Mouse (Mus musculus) hindbrain, embryonic 14.5 days (tissue): ENCODE results near the gene Gabbr2. TPM values are rescaled to one million over a fixed set of nuclear protein-coding genes. Genes with fewer than 3 reads are reported as not detected.

Source experiments
- ATAC-seq: fragments of 200-750 bp; cut with Nextera tagmentation; 2 replicates; pipeline ENCODE4 v1.8.0; 2017; ENCODE audit warnings: moderate number of reproducible peaks, mild to moderate bottlenecking, moderate TSS enrichment, moderate library complexity; ENCODE audit not compliant: low FRiP score
- DNase-seq: peaks from one replicate; pipeline ENCODE4 v3.0.0-alpha.2; 2015; ENCODE audit warnings: low spot score
- H3K27ac ChIP-seq: fragments of 300-500 bp; sonication (generic); 2 replicates; pipeline ENCODE4 v1.5.1; 2014; ENCODE audit warnings: mild to moderate bottlenecking, moderate library complexity
- H3K27me3 ChIP-seq: fragments of 300-500 bp; sonication (generic); 2 replicates; pipeline ENCODE4 v1.6.1; 2014; ENCODE audit warnings: mild to moderate bottlenecking, low read length, mixed read lengths; ENCODE audit not compliant: control insufficient read depth, insufficient read depth
- H3K36me3 ChIP-seq: fragments of 300-500 bp; sonication (generic); replicated peaks from 2 replicates; pipeline ENCODE4 v1.6.1; 2014; ENCODE audit not compliant: control insufficient read depth, insufficient read depth
- H3K4me1 ChIP-seq: fragments of 300-500 bp; sonication (generic); replicated peaks from 2 replicates; pipeline ENCODE4 v1.6.1; 2014; ENCODE audit warnings: antibody characterized with exemption, low read length, mixed read lengths; ENCODE audit not compliant: control insufficient read depth, insufficient read depth
- H3K4me2 ChIP-seq: fragments of 300-500 bp; sonication (generic); replicated peaks from 2 replicates; pipeline ENCODE4 v1.6.1; 2014; ENCODE audit warnings: mild to moderate bottlenecking, moderate library complexity
- H3K4me3 ChIP-seq: fragments of 300-500 bp; sonication (generic); replicated peaks from 2 replicates; pipeline ENCODE4 v1.5.1; 2014; ENCODE audit warnings: mild to moderate bottlenecking, low read length
- H3K9ac ChIP-seq: fragments of 300-500 bp; sonication (generic); 2 replicates; pipeline ENCODE4 v1.6.1; 2014
- H3K9me3 ChIP-seq: fragments of 300-500 bp; sonication (generic); 2 replicates; pipeline ENCODE4 v1.6.1; 2016; ENCODE audit warnings: low read length; ENCODE audit not compliant: control insufficient read depth
- WGBS: fragments of 180-500 bp; shearing (Covaris S2); extraction: QIAGEN DNeasy Blood & Tissue Kit; methylation state at CpG from one replicate; pipeline ENCODE4 v1.1.7; 2014; 5-methylcytosine and 5-hydroxymethylcytosine counted together
- polyA plus RNA-seq: library from polyadenylated mRNA; unstranded; fragments of >200 nt; fragmentation: Nextera tagmentation; extraction: Ambion mirVana; gene quantifications from 2 replicates; pipeline ENCODE4 v1.2.1, GENCODE M21; 2014

The Gabbr2 gene
- polyA plus RNA-seq, 1 experiment from 2014 or later = 13.3 TPM

GRCm38 (mm10) chr4:46658946-46659345 is 332.7 kb downstream of the Gabbr2 start:
- Histone ChIP-seq H3K9ac (no peak overlapping the region), H3K4me2 (no peak overlapping the region), H3K36me3 (no peaks in the 10 kb centered on the region), H3K27me3 (no peaks in the 10 kb centered on the region), H3K27ac (no peak overlapping the region), H3K4me1 (peaks cover 2% of the 10 kb centered on the region; the same call in 1 of the 2 replicates), H3K4me3 (no peak overlapping the region), H3K9me3 (no peaks in the 10 kb centered on the region)
- no peak for ATAC-seq
- DNase-seq = no peak
- WGBS = 63% methylated on average over 5 of the region's 5 CpGs

- Histone ChIP-seq H3K4me3 (no peak overlapping the region), H3K27ac (no peak overlapping the region), H3K4me1 (no peaks in the 10 kb centered on the region), H3K9me3 (no peaks in the 10 kb centered on the region), H3K4me2 (no peak overlapping the region), H3K27me3 (0 out of 2 replicates have a peak, but pooled peaks cover 6% of the 10 kb centered on the region), H3K9ac (no peak overlapping the region), H3K36me3 (no peaks in the 10 kb centered on the region)
- ATAC-seq = no peak
- WGBS = 12% methylated on average over 5 of the region's 5 CpGs
- peak; percentile 94 for DNase-seq
These were observed 334.6 kb downstream of the Gabbr2 start for GRCm38 (mm10) chr4:46657116-46657515.

- H3K4me1 ChIP-seq = no peaks in the 10 kb centered on the region
These were observed 335.7 kb downstream of the Gabbr2 start for GRCm38 (mm10) chr4:46655956-46656355.

DNA sequence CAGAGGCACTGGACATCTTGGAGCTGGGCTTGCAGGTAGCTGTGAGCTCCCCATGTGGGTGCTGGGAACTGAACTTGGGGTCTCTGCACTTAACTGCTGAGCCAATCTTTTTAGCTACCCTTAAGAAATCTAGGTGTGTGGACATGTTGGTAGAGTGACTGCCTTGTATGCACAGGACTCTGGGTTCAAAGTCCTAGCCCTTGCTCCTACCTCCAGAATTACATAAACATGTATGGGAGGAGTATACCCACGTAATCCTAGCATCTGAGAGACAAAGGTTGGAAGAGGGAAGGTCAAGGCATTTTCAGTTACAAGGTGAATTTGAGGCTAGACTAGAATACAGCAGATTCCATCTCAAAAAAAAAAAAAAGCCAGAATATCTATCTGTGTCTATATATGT is 336.4 kb downstream of the Gabbr2 start:
- Histone ChIP-seq H3K4me2 (no peak overlapping the region), H3K27ac (no peak overlapping the region), H3K4me1 (no peaks in the 10 kb centered on the region), H3K4me3 (no peak overlapping the region), H3K36me3 (no peaks in the 10 kb centered on the region), H3K9me3 (no peaks in the 10 kb centered on the region), H3K27me3 (peaks cover 17% of the 10 kb centered on the region), H3K9ac (no peak overlapping the region)
- 52% methylated on average over 1 of the region's 1 CpGs for WGBS
- DNase-seq (no peak), ATAC-seq (no peak)

More at GRCm38 (mm10) chr4:46655956-46656355, 335.7 kb downstream of the Gabbr2 start:
- H3K27ac ChIP-seq = no peak overlapping the region
- 72% methylated on average over 2 of the region's 2 CpGs for WGBS
- peaks cover 16% of the 10 kb centered on the region for H3K27me3 ChIP-seq
- no peaks in the 10 kb centered on the region for H3K36me3 ChIP-seq
- no peak overlapping the region for H3K4me2 ChIP-seq
- H3K4me3 ChIP-seq = no peak overlapping the region
- DNase-seq = no peak
- H3K9ac ChIP-seq = no peak overlapping the region
- H3K9me3 ChIP-seq = no peaks in the 10 kb centered on the region
- ATAC-seq = no peak

GRCm38 (mm10) chr4:46650086-46650753 is 341.5 kb downstream of the Gabbr2 start, which contains the start of gene Tbc1d2:
Gene Tbc1d2 (minus strand): TSS chr4:46650209.
- ATAC-seq (peak; percentile 96), DNase-seq (peak; percentile 87)
- no peaks in the 10 kb centered on the region for H3K36me3 ChIP-seq
- H3K9me3 ChIP-seq = no peaks in the 10 kb centered on the region
- H3K4me1 ChIP-seq = no peaks in the 10 kb centered on the region; the same call in 1 of the 2 replicates
- peaks cover 28% of the 10 kb centered on the region for H3K27me3 ChIP-seq
- WGBS = under 1% methylated on average over 69 of the region's 69 CpGs
- H3K4me2 ChIP-seq = peak within 1 kb of the TSS; percentile 88
- peak within 1 kb of the TSS; percentile 56 for H3K9ac ChIP-seq
- H3K27ac ChIP-seq = 0 out of 2 replicates have a peak within 1 kb of the TSS, but pooled peaks have one; percentile 49
- H3K4me3 ChIP-seq = peak within 1 kb of the TSS; percentile 58

- Histone ChIP-seq H3K27ac (no peak overlapping the region), H3K36me3 (no peaks in the 10 kb centered on the region), H3K9ac (peak overlapping the region; percentile 56), H3K9me3 (no peaks in the 10 kb centered on the region), H3K27me3 (peaks cover 28% of the 10 kb centered on the region), H3K4me2 (peak overlapping the region; percentile 88), H3K4me3 (peak overlapping the region; percentile 58), H3K4me1 (no peaks in the 10 kb centered on the region; the same call in 1 of the 2 replicates)
- WGBS = 59% methylated on average over 4 of the region's 4 CpGs
- ATAC-seq (no peak), DNase-seq (no peak)
These were observed 342.5 kb downstream of the Gabbr2 start for GRCm38 (mm10) chr4:46649161-46649560.

- Histone ChIP-seq H3K9ac (no peak overlapping the region), H3K36me3 (no peaks in the 10 kb centered on the region), H3K27me3 (peaks cover 3% of the 10 kb centered on the region), H3K4me1 (no peaks in the 10 kb centered on the region), H3K27ac (no peak overlapping the region), H3K4me2 (no peak overlapping the region), H3K4me3 (no peak overlapping the region), H3K9me3 (no peaks in the 10 kb centered on the region)
- WGBS = 90% methylated on average over 8 of the region's 8 CpGs
- no peak for DNase-seq
- no peak for ATAC-seq
These were observed 348.0 kb downstream of the Gabbr2 start for GRCm38 (mm10) chr4:46643676-46644112.

DNA sequence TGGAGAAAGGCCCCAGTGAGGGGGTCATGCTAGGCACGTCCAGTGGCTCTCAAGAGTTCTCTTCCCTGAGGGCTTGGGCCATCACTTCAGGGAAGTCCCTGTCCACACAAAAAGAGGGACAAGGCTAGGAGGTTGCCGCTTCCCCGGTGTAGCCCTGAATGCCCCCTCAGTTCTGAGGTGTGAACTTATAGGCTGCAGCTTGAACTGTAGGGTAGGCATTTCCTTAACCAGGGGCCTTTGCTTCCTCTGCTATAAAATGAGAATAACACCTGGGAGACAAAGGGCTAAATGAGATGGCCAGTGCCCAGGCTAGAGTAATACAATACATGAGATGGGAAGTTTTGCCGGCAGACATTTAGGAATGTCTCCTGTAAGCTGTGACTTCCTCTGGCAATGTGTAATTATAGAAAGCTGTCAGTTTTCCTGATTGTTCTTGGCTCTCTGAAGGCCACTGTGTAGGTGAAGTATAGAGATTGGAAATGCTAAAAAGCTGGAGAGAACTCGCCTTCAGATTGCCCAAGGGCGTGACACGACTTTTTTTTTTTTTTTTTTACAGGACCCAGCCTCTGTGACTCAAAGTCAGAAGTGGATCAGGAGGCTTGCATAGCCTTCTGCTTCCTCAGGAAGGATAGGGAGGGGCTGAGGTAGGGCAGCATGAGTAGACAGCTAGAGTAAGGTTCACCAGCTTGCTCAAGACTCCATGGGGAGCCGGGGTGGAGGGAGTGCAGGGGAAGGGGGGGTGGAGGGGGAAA is 348.6 kb downstream of the Gabbr2 start:
- WGBS = 73% methylated on average over 8 of the region's 8 CpGs
- ATAC-seq = no peak
- no peak for DNase-seq
- Histone ChIP-seq H3K27me3 (no peaks in the 10 kb centered on the region), H3K4me3 (no peak overlapping the region), H3K27ac (peak overlapping the region; percentile 27; the same call in 1 of the 2 replicates), H3K4me1 (no peaks in the 10 kb centered on the region), H3K9me3 (no peaks in the 10 kb centered on the region), H3K36me3 (no peaks in the 10 kb centered on the region), H3K4me2 (no peak overlapping the region), H3K9ac (no peak overlapping the region)

DNA sequence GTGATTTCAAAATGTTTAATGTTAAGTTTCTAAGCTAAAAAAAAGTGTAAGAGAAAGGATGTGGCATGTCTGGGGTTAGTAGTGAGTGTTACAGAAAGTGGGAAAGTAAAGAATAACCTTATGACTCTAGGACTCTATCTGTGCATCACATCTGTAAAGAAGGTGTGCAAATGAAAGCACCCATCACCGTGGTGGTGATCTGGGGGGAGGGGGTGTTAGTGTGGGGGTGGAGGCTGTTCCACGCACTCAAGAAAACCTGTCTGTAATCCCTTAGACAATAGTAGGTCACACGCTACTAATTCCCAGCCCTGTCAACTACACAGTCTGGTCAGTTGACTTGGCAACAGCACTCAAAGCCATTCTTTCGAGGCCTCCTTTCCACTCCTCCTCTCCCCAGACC is 350.4 kb downstream of the Gabbr2 start:
- no peaks in the 10 kb centered on the region for H3K9me3 ChIP-seq
- H3K4me1 ChIP-seq = no peaks in the 10 kb centered on the region
- WGBS = 49% methylated on average over 4 of the region's 4 CpGs
- no peaks in the 10 kb centered on the region for H3K36me3 ChIP-seq
- H3K27ac ChIP-seq = no peak overlapping the region
- H3K9ac ChIP-seq = no peak overlapping the region
- H3K4me3 ChIP-seq = no peak overlapping the region
- DNase-seq (no peak), ATAC-seq (no peak)
- no peaks in the 10 kb centered on the region for H3K27me3 ChIP-seq
- H3K4me2 ChIP-seq = no peak overlapping the region
